Mouse (Mus musculus): Measurements from ENCODE around the gene Cd82. TPM values are rescaled to one million over a fixed set of nuclear protein-coding genes. Genes with fewer than 3 reads are reported as not detected.

The Cd82 gene
- polyA plus RNA-seq, 1 experiment from 2014 or later = 14.3 TPM

DNA sequence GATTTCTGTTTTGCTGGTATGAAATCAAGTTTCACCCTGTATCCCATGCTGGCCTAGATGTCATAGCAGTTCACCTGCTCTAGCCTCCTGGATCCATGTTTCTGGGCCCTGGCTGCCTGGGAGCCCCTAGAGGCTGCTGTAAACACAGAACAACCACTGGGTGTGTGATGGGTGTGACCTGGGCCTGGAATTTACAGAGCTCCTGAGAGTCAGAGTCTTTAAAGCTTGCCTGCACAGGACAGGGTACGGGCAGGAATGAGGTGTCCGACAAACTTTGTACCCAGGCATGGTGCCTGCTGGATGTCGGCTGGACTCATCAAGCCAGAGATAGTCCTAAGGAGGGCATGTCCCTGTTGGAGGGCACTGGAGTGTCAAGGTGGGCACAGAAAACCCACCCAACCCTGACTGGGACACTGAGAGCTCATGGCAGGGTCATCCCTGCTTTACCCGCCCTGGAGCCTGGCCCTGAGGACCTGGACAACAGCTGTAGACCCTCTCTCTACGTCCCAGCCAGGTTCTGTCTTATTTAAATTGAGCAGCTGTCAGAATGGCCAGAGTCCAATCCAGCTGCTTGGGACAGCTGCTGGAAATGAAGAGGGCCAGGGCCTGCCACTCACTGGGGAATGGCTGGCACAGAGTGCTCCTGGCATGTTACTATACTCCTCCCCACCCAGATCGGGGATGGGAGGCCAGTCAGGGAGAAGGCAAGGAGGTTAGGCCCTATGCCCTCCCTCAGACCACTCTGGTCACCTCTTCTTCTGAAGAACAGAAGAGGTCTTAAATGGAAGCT, 30.1 kb downstream of the Cd82 start:
- H3K27ac ChIP-seq (ENCODE audit: low read depth, low read length) = no peak overlapping the region
- WGBS (ENCODE audit: insufficient replicate concordance) = 74% methylated on average over 6 of the region's 6 CpGs
- no peaks in the 10 kb centered on the region; the same call in 1 of the 2 replicates for H3K4me1 ChIP-seq (ENCODE audit: control insufficient read depth, insufficient read depth, low read length)
- H3K9ac ChIP-seq (ENCODE audit: low read depth, low read length) = no peak overlapping the region
- no peaks in the 10 kb centered on the region for H3K9me3 ChIP-seq (replicated peaks; ENCODE audit: control insufficient read depth, low read length)
- H3K4me3 ChIP-seq (ENCODE audit: low read depth, low read length) = no peak overlapping the region
- ATAC-seq (replicated peaks; ENCODE audit: insufficient number of reproducible peaks, low FRiP score, low TSS enrichment) = no peak
- peaks cover 9% of the 10 kb centered on the region for H3K27me3 ChIP-seq (ENCODE audit: control insufficient read depth, insufficient read depth, low read length)
- H3K4me2 ChIP-seq = no peak overlapping the region
- no peaks in the 10 kb centered on the region for H3K36me3 ChIP-seq (ENCODE audit: control insufficient read depth, insufficient read depth, low read length)

- WGBS (ENCODE audit: insufficient replicate concordance) = 63% methylated on average over 5 of the region's 5 CpGs
Measured at GRCm38 (mm10) chr2:93431575-93432325, 31.2 kb downstream of the Cd82 start.

DNA sequence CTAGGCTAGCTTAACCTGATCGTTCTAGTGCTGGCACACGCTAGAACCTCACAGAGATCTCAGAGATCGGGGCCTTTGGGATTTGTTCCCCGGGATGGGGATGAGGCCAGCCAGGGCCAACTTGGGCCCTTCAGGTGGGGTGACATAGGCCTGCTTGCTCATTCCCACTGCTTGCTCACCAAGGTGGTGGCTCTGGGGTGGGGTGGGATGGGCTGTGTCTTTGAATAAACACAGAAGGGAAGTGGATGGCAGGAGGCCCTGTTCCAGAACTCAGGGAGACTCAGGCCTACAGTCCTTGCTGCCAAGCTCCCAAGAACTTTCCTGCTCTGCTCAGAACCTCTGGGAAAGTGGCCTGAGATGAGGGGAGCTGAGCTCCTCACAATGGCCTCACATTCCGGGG, 31.9 kb downstream of the Cd82 start:
- no peak for ATAC-seq (replicated peaks; ENCODE audit: insufficient number of reproducible peaks, low FRiP score, low TSS enrichment)
- H3K36me3 ChIP-seq (ENCODE audit: control insufficient read depth, insufficient read depth, low read length) = no peaks in the 10 kb centered on the region
- no peaks in the 10 kb centered on the region for H3K9me3 ChIP-seq (replicated peaks; ENCODE audit: control insufficient read depth, low read length)
- H3K9ac ChIP-seq (ENCODE audit: low read depth, low read length) = no peak overlapping the region
- no peak overlapping the region for H3K4me2 ChIP-seq
- no peaks in the 10 kb centered on the region; the same call in 1 of the 2 replicates for H3K4me1 ChIP-seq (ENCODE audit: control insufficient read depth, insufficient read depth, low read length)
- no peak overlapping the region for H3K27ac ChIP-seq (ENCODE audit: low read depth, low read length)
- WGBS (ENCODE audit: insufficient replicate concordance) = 89% methylated on average over 5 of the region's 5 CpGs
- no peak overlapping the region for H3K4me3 ChIP-seq (ENCODE audit: low read depth, low read length)
- H3K27me3 ChIP-seq (ENCODE audit: control insufficient read depth, insufficient read depth, low read length) = peaks cover 17% of the 10 kb centered on the region

More at GRCm38 (mm10) chr2:93431575-93432325, 31.2 kb downstream of the Cd82 start:
- H3K9ac ChIP-seq (ENCODE audit: low read depth, low read length) = no peak overlapping the region
- no peaks in the 10 kb centered on the region for H3K9me3 ChIP-seq (replicated peaks; ENCODE audit: control insufficient read depth, low read length)
- H3K4me2 ChIP-seq = no peak overlapping the region
- H3K27ac ChIP-seq (ENCODE audit: low read depth, low read length) = no peak overlapping the region
- no peak overlapping the region for H3K4me3 ChIP-seq (ENCODE audit: low read depth, low read length)
- H3K36me3 ChIP-seq (ENCODE audit: control insufficient read depth, insufficient read depth, low read length) = no peaks in the 10 kb centered on the region
- H3K4me1 ChIP-seq (ENCODE audit: control insufficient read depth, insufficient read depth, low read length) = no peaks in the 10 kb centered on the region; the same call in 1 of the 2 replicates
- no peak for ATAC-seq (replicated peaks; ENCODE audit: insufficient number of reproducible peaks, low FRiP score, low TSS enrichment)
- peaks cover 13% of the 10 kb centered on the region for H3K27me3 ChIP-seq (ENCODE audit: control insufficient read depth, insufficient read depth, low read length)

GRCm38 (mm10) chr2:93428004-93428531, 34.9 kb downstream of the Cd82 start:
- H3K9me3 ChIP-seq (replicated peaks; ENCODE audit: control insufficient read depth, low read length) = no peaks in the 10 kb centered on the region
- WGBS (ENCODE audit: insufficient replicate concordance) = 40% methylated on average over 11 of the region's 11 CpGs
- H3K27ac ChIP-seq (ENCODE audit: low read depth, low read length) = no peak overlapping the region
- ATAC-seq (replicated peaks; ENCODE audit: insufficient number of reproducible peaks, low FRiP score, low TSS enrichment) = no peak
- H3K27me3 ChIP-seq (ENCODE audit: control insufficient read depth, insufficient read depth, low read length) = peaks cover 17% of the 10 kb centered on the region
- no peak overlapping the region for H3K9ac ChIP-seq (ENCODE audit: low read depth, low read length)
- no peaks in the 10 kb centered on the region for H3K36me3 ChIP-seq (ENCODE audit: control insufficient read depth, insufficient read depth, low read length)
- H3K4me3 ChIP-seq (ENCODE audit: low read depth, low read length) = no peak overlapping the region
- no peak overlapping the region for H3K4me2 ChIP-seq
- H3K4me1 ChIP-seq (ENCODE audit: control insufficient read depth, insufficient read depth, low read length) = no peaks in the 10 kb centered on the region; the same call in 1 of the 2 replicates

DNA sequence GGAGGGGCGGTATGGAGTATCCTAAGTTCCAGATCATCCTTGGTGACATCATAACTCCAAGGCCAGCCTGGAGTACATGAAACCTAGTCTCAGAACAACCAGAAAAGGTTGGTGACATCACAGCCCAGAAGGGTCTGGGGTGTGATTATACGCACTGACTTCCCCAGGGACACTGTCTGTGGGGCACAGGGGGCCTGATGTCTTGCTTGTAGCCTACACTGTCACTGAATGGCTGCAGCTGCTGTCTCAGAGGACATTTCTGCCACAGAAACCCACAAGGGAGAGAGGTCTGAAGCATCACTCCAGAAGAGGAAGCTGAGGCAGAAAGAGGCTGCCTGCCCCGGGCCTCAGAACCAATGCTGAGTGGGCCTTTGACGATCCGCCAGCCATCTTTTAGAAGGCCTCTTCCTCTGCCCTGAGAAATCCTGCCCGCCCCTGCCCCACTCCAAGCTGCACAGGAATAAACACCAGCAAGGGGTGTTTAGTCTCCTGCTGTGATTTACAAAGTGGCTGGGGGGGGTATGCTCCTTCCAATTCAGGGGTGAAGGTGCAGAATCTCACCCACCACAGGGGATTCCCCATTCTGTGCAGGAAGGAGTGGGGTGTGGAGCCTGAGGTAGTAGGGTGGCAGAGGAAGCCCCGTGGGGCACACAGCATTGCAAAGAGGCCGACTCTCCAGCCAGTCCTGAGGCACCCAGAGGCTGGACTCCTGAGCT, 35.8 kb downstream of the Cd82 start:
- Histone ChIP-seq H3K27ac (ENCODE audit: low read depth, low read length) (no peak overlapping the region), H3K4me2 (no peak overlapping the region), H3K9ac (ENCODE audit: low read depth, low read length) (no peak overlapping the region), H3K4me1 (ENCODE audit: control insufficient read depth, insufficient read depth, low read length) (no peaks in the 10 kb centered on the region; the same call in 1 of the 2 replicates), H3K9me3 (replicated peaks; ENCODE audit: control insufficient read depth, low read length) (no peaks in the 10 kb centered on the region), H3K4me3 (ENCODE audit: low read depth, low read length) (no peak overlapping the region), H3K27me3 (ENCODE audit: control insufficient read depth, insufficient read depth, low read length) (peaks cover 20% of the 10 kb centered on the region), H3K36me3 (ENCODE audit: control insufficient read depth, insufficient read depth, low read length) (no peaks in the 10 kb centered on the region)
- 52% methylated on average over 8 of the region's 8 CpGs for WGBS (ENCODE audit: insufficient replicate concordance)
- ATAC-seq (replicated peaks; ENCODE audit: insufficient number of reproducible peaks, low FRiP score, low TSS enrichment) = no peak

GRCm38 (mm10) chr2:93425810-93426209, 37.1 kb downstream of the Cd82 start:
- no peak overlapping the region for H3K4me2 ChIP-seq
- 39% methylated on average over 4 of the region's 4 CpGs for whole genome bisulfite sequencing (ENCODE audit: insufficient replicate concordance)
- H3K27ac ChIP-seq (ENCODE audit: low read depth, low read length) = no peak overlapping the region
- no peak for ATAC-seq (replicated peaks; ENCODE audit: insufficient number of reproducible peaks, low FRiP score, low TSS enrichment)
- no peaks in the 10 kb centered on the region for H3K4me1 ChIP-seq (ENCODE audit: control insufficient read depth, insufficient read depth, low read length)
- H3K27me3 ChIP-seq (ENCODE audit: control insufficient read depth, insufficient read depth, low read length) = peaks cover 22% of the 10 kb centered on the region
- H3K9ac ChIP-seq (ENCODE audit: low read depth, low read length) = no peak overlapping the region
- no peaks in the 10 kb centered on the region for H3K36me3 ChIP-seq (ENCODE audit: control insufficient read depth, insufficient read depth, low read length)
- no peaks in the 10 kb centered on the region for H3K9me3 ChIP-seq (replicated peaks; ENCODE audit: control insufficient read depth, low read length)
- no peak overlapping the region for H3K4me3 ChIP-seq (ENCODE audit: low read depth, low read length)

DNA sequence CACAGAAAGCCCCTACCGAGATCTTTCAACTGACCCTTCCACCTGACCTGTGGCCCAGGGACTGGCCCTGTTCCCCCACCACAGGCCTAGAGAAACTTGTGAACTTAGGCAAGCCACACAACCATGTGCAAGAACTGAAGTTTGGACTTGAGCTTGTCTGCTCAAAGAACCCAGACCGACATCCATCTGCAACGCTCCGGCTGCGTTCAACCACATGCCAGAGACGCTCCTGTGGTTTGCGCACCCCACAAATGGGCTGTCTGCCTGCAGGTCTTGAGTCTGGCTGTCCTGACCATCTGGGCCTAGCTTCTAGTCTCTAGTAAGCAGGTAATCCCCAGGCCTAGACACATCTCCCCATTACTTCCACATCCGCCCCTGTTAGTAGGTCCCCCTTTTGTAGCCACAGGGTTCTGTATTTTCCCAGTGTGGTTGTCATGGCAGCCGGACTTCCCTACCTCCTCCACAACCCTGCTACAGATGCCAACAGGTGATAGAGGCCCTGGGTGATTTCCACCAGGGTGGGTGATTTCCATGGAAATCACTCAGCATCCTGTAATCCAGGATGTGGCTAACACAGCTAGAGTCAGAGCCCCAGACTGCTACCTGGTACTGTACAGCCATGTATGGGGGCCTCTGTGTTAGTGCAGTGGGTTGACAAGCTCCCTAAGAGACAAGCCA, 38.5 kb downstream of the Cd82 start:
- Histone ChIP-seq H3K36me3 (ENCODE audit: control insufficient read depth, insufficient read depth, low read length) (no peaks in the 10 kb centered on the region), H3K4me3 (ENCODE audit: low read depth, low read length) (no peak overlapping the region), H3K4me1 (ENCODE audit: control insufficient read depth, insufficient read depth, low read length) (no peaks in the 10 kb centered on the region), H3K9ac (ENCODE audit: low read depth, low read length) (no peak overlapping the region), H3K4me2 (no peak overlapping the region), H3K27me3 (ENCODE audit: control insufficient read depth, insufficient read depth, low read length) (peaks cover 26% of the 10 kb centered on the region), H3K9me3 (replicated peaks; ENCODE audit: control insufficient read depth, low read length) (no peaks in the 10 kb centered on the region), H3K27ac (ENCODE audit: low read depth, low read length) (no peak overlapping the region)
- no peak for ATAC-seq (replicated peaks; ENCODE audit: insufficient number of reproducible peaks, low FRiP score, low TSS enrichment)
- WGBS (ENCODE audit: insufficient replicate concordance) = 90% methylated on average over 9 of the region's 9 CpGs

- no peak overlapping the region for H3K4me2 ChIP-seq
- no peaks in the 10 kb centered on the region for H3K9me3 ChIP-seq (replicated peaks; ENCODE audit: control insufficient read depth, low read length)
- no peak overlapping the region for H3K9ac ChIP-seq (ENCODE audit: low read depth, low read length)
- WGBS (ENCODE audit: insufficient replicate concordance) = 26% methylated on average over 7 of the region's 7 CpGs
- peaks cover 11% of the 10 kb centered on the region; the same call in 1 of the 2 replicates for H3K27me3 ChIP-seq (ENCODE audit: control insufficient read depth, insufficient read depth, low read length)
- no peak for ATAC-seq (replicated peaks; ENCODE audit: insufficient number of reproducible peaks, low FRiP score, low TSS enrichment)
- H3K36me3 ChIP-seq (ENCODE audit: control insufficient read depth, insufficient read depth, low read length) = no peaks in the 10 kb centered on the region
- H3K4me1 ChIP-seq (ENCODE audit: control insufficient read depth, insufficient read depth, low read length) = 0 out of 2 replicates have a peak, but pooled peaks cover 2% of the 10 kb centered on the region
- no peak overlapping the region for H3K27ac ChIP-seq (ENCODE audit: low read depth, low read length)
- no peak overlapping the region for H3K4me3 ChIP-seq (ENCODE audit: low read depth, low read length)
Measured at GRCm38 (mm10) chr2:93421320-93421719, 41.6 kb downstream of the Cd82 start.
